22 mouse cellular contexts compared by ENCODE assay signal in genomic region chr7:66168877-66169276, GRCm38 (mm10). TPM values are rescaled to one million over a fixed set of nuclear protein-coding genes. Genes with fewer than 3 reads are reported as not detected.
DNase-seq lines count a peak whose midpoint lies in the region; ATAC-seq and TF ChIP-seq lines count a peak whose summit lies in the region.
"Had no signal": no experiment of that assay in that cellular context is flagged by ENCODE, and none has a peak within 500 bp of the region (broad histone marks: within the 10 kb centered on the region; RNA-seq: fewer than 3 reads in every experiment).

No protein-coding gene starts in this region.

- no peak overlapping the region for H3K4me3 ChIP-seq in heart, embryonic 13.5 days
- no peak overlapping the region for H3K4me3 ChIP-seq in heart, embryonic 11.5 days (ENCODE audit: low read depth, low read length)
- no peak overlapping the region for H3K4me3 ChIP-seq in heart, postnatal 0 days (ENCODE audit: low read depth, low read length)
- H3K4me3 ChIP-seq: embryonic facial prominence, embryonic 13.5 days; embryonic facial prominence, embryonic 15.5 days; erythroblast, embryonic 14.5 days; forebrain, embryonic 10.5 days; forebrain, embryonic 13.5 days; forebrain, embryonic 15.5 days had no signal

- no peak for ATAC-seq in heart, embryonic 13.5 days (ENCODE audit: extremely low read depth, insufficient number of reproducible peaks, low FRiP score, low TSS enrichment)
- ATAC-seq in heart, embryonic 11.5 days (replicated peaks; ENCODE audit: insufficient number of reproducible peaks, low FRiP score, low TSS enrichment): no peak
- ATAC-seq in heart, postnatal 0 days (ENCODE audit: insufficient read depth, low read depth): no peak
- ATAC-seq: forebrain, embryonic 13.5 days; forebrain, embryonic 15.5 days had no signal

- DNase-seq in heart, adult 11 months: peak; percentile 59
- no peak for DNase-seq in heart, postnatal 25 days (ENCODE audit: low spot score)
- DNase-seq in heart, postnatal 0 days (ENCODE audit: low spot score): no peak
- no peak for DNase-seq in heart, adult 18-20 months
- DNase-seq: adrenal gland, adult 2 months; adrenal gland, postnatal 10 days; adrenal gland, postnatal 25 days; cerebellum, adult 11 months; cerebellum, adult 18-20 months; cerebellum, adult 8-10 months; cerebellum, adult 9-11 months; cerebellum, postnatal 14 days; cerebellum, postnatal 36 days; embryo, embryonic 11 days had no signal

- H3K9ac ChIP-seq in heart, embryonic 13.5 days: no peak overlapping the region
- no peak overlapping the region for H3K9ac ChIP-seq in heart, embryonic 11.5 days (ENCODE audit: low read depth, low read length)
- no peak overlapping the region for H3K9ac ChIP-seq in heart, postnatal 0 days (replicated peaks; ENCODE audit: low read depth, low read length)
- H3K9ac ChIP-seq: embryonic facial prominence, embryonic 13.5 days; embryonic facial prominence, embryonic 15.5 days; forebrain, embryonic 13.5 days; forebrain, embryonic 15.5 days had no signal

- intact Hi-C loops in heart, postnatal 25 days (cut with DNase I): no loop called here

- no peaks in the 10 kb centered on the region for H3K27me3 ChIP-seq in heart, embryonic 13.5 days (replicated peaks)
- no peaks in the 10 kb centered on the region for H3K27me3 ChIP-seq in heart, embryonic 11.5 days (ENCODE audit: control insufficient read depth, insufficient read depth, low read length)
- H3K27me3 ChIP-seq in heart, postnatal 0 days (ENCODE audit: control insufficient read depth, insufficient read depth, low read length): no peaks in the 10 kb centered on the region
- H3K27me3 ChIP-seq: embryonic facial prominence, embryonic 13.5 days; embryonic facial prominence, embryonic 15.5 days; forebrain, embryonic 13.5 days; forebrain, embryonic 15.5 days had no signal

- TF ChIP-seq EP300 in heart, postnatal 0 days (IDR thresholded peaks at IDR 0.05; ENCODE audit: low read depth): no peak

- peaks cover 33% of the 10 kb centered on the region for H3K36me3 ChIP-seq in heart, embryonic 13.5 days
- peaks cover 6% of the 10 kb centered on the region; the same call in 1 of the 2 replicates for H3K36me3 ChIP-seq in heart, embryonic 11.5 days (ENCODE audit: control insufficient read depth, insufficient read depth, low read length)
- H3K36me3 ChIP-seq in heart, postnatal 0 days (replicated peaks; ENCODE audit: control insufficient read depth, insufficient read depth, low read length): peaks cover 25% of the 10 kb centered on the region

- 80% methylated on average over 7 of the region's 7 CpGs for WGBS in heart, embryonic 13.5 days
- WGBS in heart, embryonic 11.5 days (ENCODE audit: insufficient replicate concordance): 80% methylated on average over 7 of the region's 7 CpGs
- 71% methylated on average over 7 of the region's 7 CpGs for WGBS in heart, postnatal 0 days

- peaks cover 32% of the 10 kb centered on the region for H3K4me1 ChIP-seq in heart, embryonic 13.5 days
- H3K4me1 ChIP-seq in heart, embryonic 11.5 days (ENCODE audit: control insufficient read depth, insufficient read depth, low read length): peaks cover 12% of the 10 kb centered on the region
- H3K4me1 ChIP-seq in heart, postnatal 0 days (ENCODE audit: control insufficient read depth, insufficient read depth): peaks cover 23% of the 10 kb centered on the region
- H3K4me1 ChIP-seq: embryonic facial prominence, embryonic 15.5 days had no signal

- no peak overlapping the region for H3K4me2 ChIP-seq in heart, embryonic 13.5 days
- no peak overlapping the region for H3K4me2 ChIP-seq in heart, embryonic 11.5 days
- H3K4me2 ChIP-seq in heart, postnatal 0 days (ENCODE audit: low read depth, low read length): no peak overlapping the region
- H3K4me2 ChIP-seq: embryonic facial prominence, embryonic 13.5 days; embryonic facial prominence, embryonic 15.5 days; forebrain, embryonic 13.5 days; forebrain, embryonic 15.5 days had no signal

- TF ChIP-seq CTCF in heart, postnatal 0 days (IDR thresholded peaks at IDR 0.05; ENCODE audit: low read depth): no peak

- H3K9me3 ChIP-seq in heart, embryonic 13.5 days: no peaks in the 10 kb centered on the region
- H3K9me3 ChIP-seq in heart, embryonic 11.5 days (replicated peaks; ENCODE audit: control insufficient read depth, low read length): no peaks in the 10 kb centered on the region
- H3K9me3 ChIP-seq in heart, postnatal 0 days (replicated peaks; ENCODE audit: control insufficient read depth, low read length): no peaks in the 10 kb centered on the region
- H3K9me3 ChIP-seq: embryonic facial prominence, embryonic 13.5 days; embryonic facial prominence, embryonic 15.5 days; forebrain, embryonic 10.5 days; forebrain, embryonic 13.5 days; forebrain, embryonic 15.5 days had no signal

- 0 out of 2 replicates have a peak overlapping the region, but pooled peaks have one; percentile 10 for H3K27ac ChIP-seq in heart, embryonic 13.5 days (replicated peaks)
- no peak overlapping the region for H3K27ac ChIP-seq in heart, embryonic 11.5 days (ENCODE audit: low read depth, low read length)
- 0 out of 2 replicates have a peak overlapping the region, but pooled peaks have one; percentile 25 for H3K27ac ChIP-seq in heart, postnatal 0 days (ENCODE audit: low read depth)
- H3K27ac ChIP-seq: embryonic facial prominence, embryonic 13.5 days; embryonic facial prominence, embryonic 15.5 days; forebrain, embryonic 10.5 days; forebrain, embryonic 13.5 days; forebrain, embryonic 15.5 days had no signal

RNA-seq across cellular contexts. Expression of gene Chsy1, which starts 59.6 kb away (rescaled TPM):
- 10 to 100 TPM; 14.4 to 16.8 TPM for total RNA-seq in heart, postnatal 25 days (2021)
- polyA plus RNA-seq in heart, embryonic 13.5 days (2015; fragmentation: Nextera tagmentation; extraction: Ambion mirVana): 11.7 and 13.2 TPM in 2 replicates
- polyA plus RNA-seq in heart, embryonic 11.5 days (2014; fragmentation: Nextera tagmentation; extraction: Ambion mirVana): 24.1 and 29.0 TPM in 2 replicates
- total RNA-seq in heart, postnatal 0 days (2014; rRNA removed; ENCODE audit: low replicate concordance): 37.8 and 43.4 TPM in 2 replicates
- polyA plus RNA-seq in heart, postnatal 0 days (2015; fragmentation: Nextera tagmentation; extraction: Ambion mirVana): 8.9 and 9.6 TPM in 2 replicates
- total RNA-seq in heart, adult 18-20 months (2021): 10 to 100 TPM in 1 of 2 experiments, 1 to 10 TPM in 1; 9.7 to 11.8 TPM
